ENCODE assay signal across 8 mouse cellular contexts in genomic region chr1:154661221-154661864, GRCm38 (mm10).
DNase-seq lines count a peak whose midpoint lies in the region; ATAC-seq and TF ChIP-seq lines count a peak whose summit lies in the region.

No protein-coding gene starts in this region.

- DNase-seq in gastrocnemius, adult 2 months, result peak; percentile 16
- no peak for DNase-seq in gastrocnemius, adult 8-10 months (ENCODE audit: low spot score in 2 of 2)
- DNase-seq in embryonic facial prominence, embryonic 10.5 days (ENCODE audit: low spot score), result peak; percentile 50
- peak; percentile 89 for DNase-seq in hindbrain, postnatal 0 days (ENCODE audit: low spot score)
- peak; percentile 63 for DNase-seq in midbrain, embryonic 10.5 days (ENCODE audit: low spot score)
- DNase-seq in telencephalon, adult 2 months (ENCODE audit: low read depth, low spot score), result peak; percentile 91
- DNase-seq in thymus, postnatal 10 days (ENCODE audit: low spot score in 2 of 2), result no peak

- intact Hi-C loops in gastrocnemius, adult 2 months (cut with DNase I), result no loop called here

- TF ChIP-seq CTCF in gastrocnemius, adult 2 months (IDR thresholded peaks at IDR 0.05), result no peak
- TF ChIP-seq CTCF in hindbrain, postnatal 0 days (IDR thresholded peaks at IDR 0.05; ENCODE audit: low read depth), result no peak
- no peak for TF ChIP-seq CTCF in intestine, postnatal 0 days (IDR thresholded peaks at IDR 0.05; ENCODE audit: low read depth)

- H3K9me3 ChIP-seq in embryonic facial prominence, embryonic 10.5 days, result no peaks in the 10 kb centered on the region
- H3K9me3 ChIP-seq in hindbrain, postnatal 0 days (ENCODE audit: low read length), result no peaks in the 10 kb centered on the region
- H3K9me3 ChIP-seq in midbrain, embryonic 10.5 days (replicated peaks), result no peaks in the 10 kb centered on the region
- H3K9me3 ChIP-seq in intestine, postnatal 0 days (ENCODE audit: control insufficient read depth), result no peaks in the 10 kb centered on the region

- H3K4me3 ChIP-seq in gastrocnemius, adult 2 months, result no peak overlapping the region
- no peak overlapping the region for H3K4me3 ChIP-seq in embryonic facial prominence, embryonic 10.5 days
- no peak overlapping the region for H3K4me3 ChIP-seq in hindbrain, postnatal 0 days (ENCODE audit: low read length)
- H3K4me3 ChIP-seq in midbrain, embryonic 10.5 days, result no peak overlapping the region
- H3K4me3 ChIP-seq in intestine, postnatal 0 days (ENCODE audit: low read depth, low read length), result no peak overlapping the region

- H3K4me2 ChIP-seq in hindbrain, postnatal 0 days (ENCODE audit: low read depth, low read length), result no peak overlapping the region
- H3K4me2 ChIP-seq in intestine, postnatal 0 days (replicated peaks; ENCODE audit: low read depth), result no peak overlapping the region

- peaks cover 8% of the 10 kb centered on the region; the same call in 1 of the 2 replicates for H3K4me1 ChIP-seq in embryonic facial prominence, embryonic 10.5 days
- H3K4me1 ChIP-seq in hindbrain, postnatal 0 days (ENCODE audit: insufficient read depth, low read length), result peaks cover 15% of the 10 kb centered on the region
- H3K4me1 ChIP-seq in midbrain, embryonic 10.5 days, result peaks cover 17% of the 10 kb centered on the region
- H3K4me1 ChIP-seq in intestine, postnatal 0 days (replicated peaks; ENCODE audit: control insufficient read depth, insufficient read depth, low read length), result no peaks in the 10 kb centered on the region

- H3K27me3 ChIP-seq in embryonic facial prominence, embryonic 10.5 days (replicated peaks; ENCODE audit: low read depth, poor library complexity, severe bottlenecking), result no peaks in the 10 kb centered on the region
- H3K27me3 ChIP-seq in hindbrain, postnatal 0 days (ENCODE audit: insufficient read depth, low read length), result no peaks in the 10 kb centered on the region
- H3K27me3 ChIP-seq in midbrain, embryonic 10.5 days (ENCODE audit: low read depth, poor library complexity, severe bottlenecking), result no peaks in the 10 kb centered on the region
- no peaks in the 10 kb centered on the region for H3K27me3 ChIP-seq in intestine, postnatal 0 days (replicated peaks; ENCODE audit: control insufficient read depth, insufficient read depth, low read length)

- peak; percentile 96 for ATAC-seq in hindbrain, postnatal 0 days
- ATAC-seq in intestine, postnatal 0 days, result no peak

- H3K27ac ChIP-seq in gastrocnemius, adult 2 months, result no peak overlapping the region
- H3K27ac ChIP-seq in embryonic facial prominence, embryonic 10.5 days (replicated peaks), result no peak overlapping the region
- peak overlapping the region; percentile 33 for H3K27ac ChIP-seq in hindbrain, postnatal 0 days
- H3K27ac ChIP-seq in midbrain, embryonic 10.5 days (replicated peaks), result 0 out of 2 replicates have a peak overlapping the region, but pooled peaks have one; percentile 38
- H3K27ac ChIP-seq in intestine, postnatal 0 days (ENCODE audit: low read depth, low read length), result no peak overlapping the region

- no peak overlapping the region for H3K9ac ChIP-seq in hindbrain, postnatal 0 days (replicated peaks; ENCODE audit: low read length)
- H3K9ac ChIP-seq in intestine, postnatal 0 days (ENCODE audit: low read depth, low read length), result no peak overlapping the region

- H3K36me3 ChIP-seq in embryonic facial prominence, embryonic 10.5 days (replicated peaks), result no peaks in the 10 kb centered on the region
- no peaks in the 10 kb centered on the region for H3K36me3 ChIP-seq in hindbrain, postnatal 0 days (ENCODE audit: insufficient read depth, low read length)
- no peaks in the 10 kb centered on the region for H3K36me3 ChIP-seq in midbrain, embryonic 10.5 days
- H3K36me3 ChIP-seq in intestine, postnatal 0 days (ENCODE audit: control insufficient read depth, insufficient read depth), result no peaks in the 10 kb centered on the region

- 58% methylated on average over 7 of the region's 7 CpGs for WGBS in embryonic facial prominence, embryonic 10.5 days
- 33% methylated on average over 7 of the region's 7 CpGs for WGBS in hindbrain, postnatal 0 days
- 40% methylated on average over 7 of the region's 7 CpGs for WGBS in midbrain, embryonic 10.5 days
- 64% methylated on average over 7 of the region's 7 CpGs for WGBS in intestine, postnatal 0 days

Comparison
In these comparisons a context has a peak if more than half of its experiments do, and no peak if none do; other contexts are left out.
1. DNase-seq: peak in gastrocnemius, adult 2 months (single experiment), embryonic facial prominence, embryonic 10.5 days (single experiment), hindbrain, postnatal 0 days (single experiment), midbrain, embryonic 10.5 days (single experiment) and telencephalon, adult 2 months (single experiment); none in gastrocnemius, adult 8-10 months (0 of 2) and thymus, postnatal 10 days (0 of 2).
2. H3K27ac ChIP-seq: peak in hindbrain, postnatal 0 days (single experiment) and midbrain, embryonic 10.5 days (single experiment); none in gastrocnemius, adult 2 months (single experiment), embryonic facial prominence, embryonic 10.5 days (single experiment) and intestine, postnatal 0 days (single experiment).